Mouse (Mus musculus) C2C12 (cell line): Measurements from ENCODE around the gene Col27a1.

Experiments used
- CEBPB ChIP-seq: IDR thresholded peaks from one replicate; pipeline ENCODE4 v1.6.1; 2011; ENCODE audit warnings: low read depth, mild to moderate bottlenecking, control low read depth, moderate library complexity
- CTCF ChIP-seq: IDR thresholded peaks from one replicate; pipeline ENCODE4 v1.5.1; 2011; ENCODE audit not compliant: control insufficient read depth, insufficient read depth, insufficient read length
- MAX ChIP-seq: IDR thresholded peaks from one replicate; pipeline ENCODE4 v1.6.1; 2011; ENCODE audit warnings: mild to moderate bottlenecking, control low read depth
- USF1 ChIP-seq: IDR thresholded peaks from one replicate; pipeline ENCODE4 v1.6.1; 2011; ENCODE audit warnings: low read depth, mild to moderate bottlenecking, control low read depth, moderate library complexity

DNA sequence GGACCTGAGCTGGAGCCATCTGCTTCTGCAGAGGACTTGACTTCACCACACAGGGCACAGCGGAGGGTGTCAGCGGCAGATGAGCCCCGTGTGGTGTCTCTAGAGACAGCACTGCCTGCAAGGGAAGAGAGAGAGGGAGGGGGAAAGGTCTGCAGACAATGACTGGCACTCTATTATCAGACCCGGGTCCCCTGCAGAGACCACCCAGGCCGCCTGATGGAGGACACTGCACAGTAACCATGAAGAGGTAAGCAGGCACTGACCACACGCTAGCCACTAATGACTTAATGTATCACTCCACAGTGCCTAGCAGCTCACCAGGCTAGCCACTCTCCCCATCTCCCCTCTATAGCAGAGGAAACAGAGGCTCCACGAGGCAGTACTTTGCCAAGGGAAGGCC, 157.1 kb downstream of the Col27a1 start:
- TF ChIP-seq CTCF, result no peak
- no peak for TF ChIP-seq USF1
- TF ChIP-seq MAX, result no peak
- no peak for TF ChIP-seq CEBPB
